Mouse (Mus musculus): ENCODE measurements around the gene Arrdc5.

- TF ChIP-seq POLR2A (IDR thresholded peaks at IDR 0.05; ENCODE audit: borderline replicate concordance, control insufficient read depth, low read depth, low read length) (no peak), CTCF (IDR thresholded peaks at IDR 0.05; ENCODE audit: control insufficient read depth, insufficient read depth, low read length) (no peak)
Observed at GRCm38 (mm10) chr17:56287830-56288229, 12.3 kb downstream of the Arrdc5 start.

Measured in bone marrow, adult 2 months (tissue).